Mouse (Mus musculus): Measurements from ENCODE around the gene Hmgb4. TPM values are rescaled to one million over a fixed set of nuclear protein-coding genes. Genes with fewer than 3 reads are reported as not detected.

Hmgb4 gene
- not detected for total RNA-seq (2021)
- long read RNA-seq, experiment 1 = 0 reads
- long read RNA-seq, experiment 2 = 0 reads

GRCm38 (mm10) chr4:128260907-128261560, at the start of gene Hmgb4:
TSS of gene Hmgb4 (minus strand) at chr4:128260957.
- no peak for TF ChIP-seq CTCF (IDR thresholded peaks at IDR 0.05)
- H3K27ac ChIP-seq = no peak within 1 kb of the TSS
- no peak within 1 kb of the TSS for H3K4me3 ChIP-seq
- no peak for DNase-seq
- intact Hi-C loops (cut with DNase I) = no loop called here

GRCm38 (mm10) chr4:128306011-128306410, 45.3 kb upstream of the Hmgb4 start:
- Histone ChIP-seq H3K27ac (no peak overlapping the region), H3K4me3 (no peak overlapping the region)
- no peak for DNase-seq
- TF ChIP-seq CTCF (IDR thresholded peaks at IDR 0.05) = no peak
- intact Hi-C loops (cut with DNase I) = no loop called here

- Histone ChIP-seq H3K4me3 (no peak overlapping the region), H3K27ac (no peak overlapping the region)
- no peak for DNase-seq
- intact Hi-C loops (cut with DNase I) = no loop called here
- TF ChIP-seq CTCF (IDR thresholded peaks at IDR 0.05) = no peak
Observed at GRCm38 (mm10) chr4:128304049-128304448, 43.3 kb upstream of the Hmgb4 start.

GRCm38 (mm10) chr4:128288095-128288494, 27.3 kb upstream of the Hmgb4 start:
- H3K4me3 ChIP-seq = no peak overlapping the region
- no peak for DNase-seq
- no peak for TF ChIP-seq CTCF (IDR thresholded peaks at IDR 0.05)
- H3K27ac ChIP-seq = no peak overlapping the region
- intact Hi-C loops (cut with DNase I) = no loop called here

GRCm38 (mm10) chr4:128285009-128285408, 24.3 kb upstream of the Hmgb4 start:
- intact Hi-C loops (cut with DNase I) = no loop called here

GRCm38 (mm10) chr4:128275586-128275985, 14.8 kb upstream of the Hmgb4 start:
- no peak for TF ChIP-seq CTCF (IDR thresholded peaks at IDR 0.05)
- DNase-seq = no peak
- intact Hi-C loops (cut with DNase I) = loop anchor here (10.0 kb wide), 1 partner anchor 191 kb away; no protein-coding TSS in a partner anchor

More at GRCm38 (mm10) chr4:128285009-128285408, 24.3 kb upstream of the Hmgb4 start:
- H3K27ac ChIP-seq = no peak overlapping the region
- H3K4me3 ChIP-seq = no peak overlapping the region
- DNase-seq = no peak
- TF ChIP-seq CTCF (IDR thresholded peaks at IDR 0.05) = no peak

GRCm38 (mm10) chr4:128275116-128275515, 14.4 kb upstream of the Hmgb4 start:
- Histone ChIP-seq H3K4me3 (no peak overlapping the region), H3K27ac (no peak overlapping the region)
- no peak for DNase-seq
- intact Hi-C loops (cut with DNase I) = loop anchor here (10.0 kb wide), 1 partner anchor 190 kb away; no protein-coding TSS in a partner anchor
- no peak for TF ChIP-seq CTCF (IDR thresholded peaks at IDR 0.05)

More at GRCm38 (mm10) chr4:128275586-128275985, 14.8 kb upstream of the Hmgb4 start:
- Histone ChIP-seq H3K4me3 (no peak overlapping the region), H3K27ac (no peak overlapping the region)

GRCm38 (mm10) chr4:128273146-128273545, 12.4 kb upstream of the Hmgb4 start:
- Histone ChIP-seq H3K27ac (no peak overlapping the region; the same call in 1 of the 2 replicates), H3K4me3 (no peak overlapping the region)
- no peak for TF ChIP-seq CTCF (IDR thresholded peaks at IDR 0.05)
- intact Hi-C loops (cut with DNase I) = loop anchor here (10.0 kb wide), 1 partner anchor 188 kb away; no protein-coding TSS in a partner anchor
- DNase-seq = no peak

- peak overlapping the region; percentile 58 for H3K27ac ChIP-seq
- DNase-seq = peak; percentile 72
- no peak overlapping the region for H3K4me3 ChIP-seq
- TF ChIP-seq CTCF (IDR thresholded peaks at IDR 0.05) = no peak
- intact Hi-C loops (cut with DNase I) = loop anchor here (10.0 kb wide), 1 partner anchor 188 kb away; no protein-coding TSS in a partner anchor
Observed at GRCm38 (mm10) chr4:128272501-128272900, 11.7 kb upstream of the Hmgb4 start.

- no peak for DNase-seq
- no peak overlapping the region for H3K4me3 ChIP-seq
- no peak for TF ChIP-seq CTCF (IDR thresholded peaks at IDR 0.05)
- H3K27ac ChIP-seq = no peak overlapping the region
- intact Hi-C loops (cut with DNase I) = loop anchor here (10.0 kb wide), 1 partner anchor 186 kb away; no protein-coding TSS in a partner anchor
Observed at GRCm38 (mm10) chr4:128270931-128271330, 10.2 kb upstream of the Hmgb4 start.

GRCm38 (mm10) chr4:128270177-128270576, 9.4 kb upstream of the Hmgb4 start:
- TF ChIP-seq CTCF (IDR thresholded peaks at IDR 0.05) = no peak
- intact Hi-C loops (cut with DNase I) = loop anchor here (10.0 kb wide), 1 partner anchor 185 kb away; no protein-coding TSS in a partner anchor
- DNase-seq = no peak
- Histone ChIP-seq H3K4me3 (no peak overlapping the region), H3K27ac (no peak overlapping the region)

- Histone ChIP-seq H3K27ac (no peak overlapping the region), H3K4me3 (no peak overlapping the region)
- no peak for DNase-seq
- intact Hi-C loops (cut with DNase I) = no loop called here
- no peak for TF ChIP-seq CTCF (IDR thresholded peaks at IDR 0.05)
Observed at GRCm38 (mm10) chr4:128269261-128269875, 8.6 kb upstream of the Hmgb4 start.

- H3K4me3 ChIP-seq = no peak overlapping the region
- intact Hi-C loops (cut with DNase I) = no loop called here
- TF ChIP-seq CTCF (IDR thresholded peaks at IDR 0.05) = no peak
- H3K27ac ChIP-seq = no peak overlapping the region
- no peak for DNase-seq
Observed at GRCm38 (mm10) chr4:128265341-128265740, 4.6 kb upstream of the Hmgb4 start.
